Mouse (Mus musculus) ES-E14 (cell line): ENCODE data around the gene March8. TPM values are rescaled to one million over a fixed set of nuclear protein-coding genes. Genes with fewer than 3 reads are reported as not detected.
"Not testable (repeated sequence)": the region's sequence is repeated elsewhere in the genome, so short reads cannot be mapped to it uniquely, and the experiment has no call there.

ENCODE experiments used
- DNase-seq: peaks from one replicate; pipeline ENCODE4 v3.0.0-alpha.2; 2013; ENCODE audit warnings: low read depth, low spot score
- H3K27ac ChIP-seq: 2 replicates; pipeline ENCODE4 v1.5.1; 2012; ENCODE audit warnings: low read depth, mild to moderate bottlenecking, low read length, moderate library complexity, mixed read lengths; ENCODE audit not compliant: poor library complexity, insufficient read depth, severe bottlenecking
- H3K36me3 ChIP-seq: 2 replicates; pipeline ENCODE4 v1.6.1; 2012; ENCODE audit warnings: mild to moderate bottlenecking, low read length, moderate library complexity, mixed read lengths; ENCODE audit not compliant: control insufficient read depth, poor library complexity, insufficient read depth, severe bottlenecking
- H3K4me1 ChIP-seq, 2 experiments: fragments of 150-350 bp in 1 of 2; sonication (generic) in 1 of 2; 2 replicates each; pipeline ENCODE4 v1.6.1; 2012; ENCODE audit warnings: low read length in 2 of 2, mild to moderate bottlenecking in 1 of 2, mixed read lengths in 1 of 2; ENCODE audit not compliant: control insufficient read depth in 2 of 2, insufficient read depth in 2 of 2, poor library complexity in 1 of 2
- H3K4me3 ChIP-seq, 2 experiments: fragments of 150-350 bp in 1 of 2; sonication (generic) in 1 of 2; 2 replicates each; pipeline ENCODE4 v1.5.1; 2012; ENCODE audit warnings: low read length in 2 of 2, low read depth in 1 of 2, mild to moderate bottlenecking in 1 of 2, mixed read lengths in 1 of 2; ENCODE audit not compliant: insufficient read depth in 1 of 2, poor library complexity in 1 of 2, severe bottlenecking in 1 of 2
- H3K9ac ChIP-seq: 2 replicates; pipeline ENCODE4 v1.6.1; 2012; ENCODE audit warnings: low read depth, mild to moderate bottlenecking, low read length, mixed read lengths; ENCODE audit not compliant: poor library complexity, insufficient read depth, severe bottlenecking
- H3K9me3 ChIP-seq: fragments of 150-350 bp; sonication (generic); 2 replicates; pipeline ENCODE4 v1.6.1; 2012; ENCODE audit warnings: low read depth, mild to moderate bottlenecking, low read length; ENCODE audit not compliant: control insufficient read depth, insufficient read depth
- CHD2 ChIP-seq: IDR thresholded peaks from 2 replicates; pipeline ENCODE4 v1.6.1; 2014; ENCODE audit warnings: mild to moderate bottlenecking, low read depth, low read length, inconsistent platforms
- HCFC1 ChIP-seq: IDR thresholded peaks from 2 replicates; pipeline ENCODE4 v1.6.1; 2012; ENCODE audit warnings: low read length, inconsistent platforms, borderline replicate concordance; ENCODE audit not compliant: insufficient read depth
- MAFK ChIP-seq: IDR thresholded peaks from 2 replicates; pipeline ENCODE4 v1.6.1; 2014; ENCODE audit warnings: mild to moderate bottlenecking, low read depth, low read length, inconsistent platforms; ENCODE audit not compliant: insufficient read depth
- ZC3H11A ChIP-seq: IDR thresholded peaks from 2 replicates; pipeline ENCODE4 v1.6.1; 2012; ENCODE audit warnings: low read depth, mild to moderate bottlenecking, inconsistent platforms, low read length, borderline replicate concordance
- ZNF384 ChIP-seq: IDR thresholded peaks from 2 replicates; pipeline ENCODE4 v1.6.1; 2012; ENCODE audit warnings: low read depth, low read length, inconsistent platforms
- in situ Hi-C, 2 experiments: fragments of 600-800 bp; cut with MboI; formaldehyde crosslinking; loops; one replicate each; pipeline ENCODE4 v1.15.1; 2025; ENCODE audit warnings: low sequenced_read_pairs in 2 of 2, inconsistent platforms in 1 of 2; ENCODE audit not compliant: unreplicated experiment in 2 of 2
- total RNA-seq: library from RNA; depleted of rRNA; stranded (reverse); fragments of 300-350 nt; gene quantifications from 2 replicates; pipeline ENCODE4 v1.2.3, GENCODE M21; 2012

March8 gene
- total RNA-seq, 1 experiment: 17.6 TPM

DNA sequence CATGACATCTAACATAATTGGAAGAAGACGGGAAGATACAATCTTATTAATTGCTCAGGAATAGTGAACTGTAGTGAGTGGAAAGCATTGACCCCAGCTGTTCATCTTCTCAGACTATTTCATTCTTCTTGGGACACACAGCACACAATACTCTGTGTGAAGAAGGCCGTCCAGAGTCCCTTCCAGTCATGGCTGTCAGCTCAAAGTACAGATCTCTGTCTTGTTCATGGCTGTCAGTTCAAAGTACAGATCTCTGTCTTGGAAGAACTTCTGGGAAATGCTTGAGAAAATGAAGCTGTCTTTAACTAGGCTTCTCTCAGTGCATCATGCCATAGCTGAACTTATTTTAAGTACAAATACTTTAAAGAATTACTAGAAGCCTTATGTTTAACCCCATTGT lies 10.1 kb downstream of the March8 start:
- Histone ChIP-seq H3K9ac (no peak overlapping the region), H3K4me1 (peaks cover 0 to 4% of the 10 kb centered on the region in 2 experiments; a peak in 1 of 4 replicates), H3K4me3 (no peak overlapping the region), H3K27ac (no peak overlapping the region), H3K36me3 (no peaks in the 10 kb centered on the region), H3K9me3 (no peaks in the 10 kb centered on the region)
- no peak for DNase-seq
- TF ChIP-seq ZC3H11A: no peak
- TF ChIP-seq MAFK: no peak
- TF ChIP-seq ZNF384: no peak
- no peak for TF ChIP-seq HCFC1
- TF ChIP-seq CHD2: no peak
- in situ Hi-C loops: no loop called here

DNA sequence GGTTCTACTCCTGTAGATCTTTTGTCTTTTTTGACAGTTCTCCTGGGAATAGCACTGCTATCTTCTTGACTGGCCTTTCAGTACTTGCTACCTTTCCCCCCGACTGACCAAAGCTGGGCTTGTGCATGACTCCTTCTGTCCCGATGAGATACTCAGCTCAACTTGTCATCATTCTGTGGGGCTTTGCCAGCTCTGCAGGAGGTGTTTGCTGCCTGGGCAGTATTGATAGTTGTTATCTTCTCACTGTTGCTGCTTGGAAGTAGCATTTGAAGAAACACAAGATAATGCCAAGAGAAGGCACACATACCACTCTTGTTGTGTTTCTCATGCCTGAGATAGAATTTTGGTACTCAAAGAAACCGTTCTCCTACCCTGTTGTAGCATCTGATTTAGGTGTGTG lies 12.2 kb downstream of the March8 start:
- TF ChIP-seq ZNF384 (no peak), CHD2 (no peak), MAFK (no peak), ZC3H11A (no peak), HCFC1 (no peak)
- Histone ChIP-seq H3K9ac (no peak overlapping the region), H3K27ac (no peak overlapping the region), H3K4me3 (no peak overlapping the region), H3K9me3 (no peaks in the 10 kb centered on the region), H3K36me3 (no peaks in the 10 kb centered on the region), H3K4me1 (peaks cover 0 to 10% of the 10 kb centered on the region in 2 experiments; a peak in 1 of 4 replicates)
- no peak for DNase-seq
- in situ Hi-C loops: no loop called here

DNA sequence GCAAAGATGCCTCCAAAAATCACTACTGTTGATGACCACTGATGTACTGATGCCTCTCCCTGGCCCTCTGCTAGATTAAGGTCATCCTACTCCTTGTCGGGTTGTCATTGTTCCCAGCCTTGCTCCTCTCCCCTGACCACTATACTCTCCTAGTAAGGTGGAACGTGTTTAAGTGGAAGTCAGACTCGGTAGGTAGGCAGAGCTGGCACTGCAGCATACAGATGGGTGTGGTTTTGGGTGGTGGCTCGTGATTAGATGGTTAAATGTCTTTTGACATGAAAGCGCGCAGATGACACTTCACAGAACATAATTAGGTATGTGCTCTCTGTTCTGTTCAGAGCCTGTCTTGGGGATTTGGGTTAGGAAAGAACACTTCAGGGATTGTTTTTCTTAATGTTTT lies 12.8 kb downstream of the March8 start:
- DNase-seq: no peak
- TF ChIP-seq HCFC1 (no peak), ZC3H11A (no peak), CHD2 (no peak), ZNF384 (no peak), MAFK (no peak)
- Histone ChIP-seq H3K9me3 (no peaks in the 10 kb centered on the region), H3K4me1 (peaks cover 0 to 12% of the 10 kb centered on the region in 2 experiments; a peak in 2 of 4 replicates), H3K36me3 (no peaks in the 10 kb centered on the region), H3K27ac (no peak overlapping the region), H3K4me3 (no peak overlapping the region), H3K9ac (no peak overlapping the region)
- in situ Hi-C loops: no loop called here

DNA sequence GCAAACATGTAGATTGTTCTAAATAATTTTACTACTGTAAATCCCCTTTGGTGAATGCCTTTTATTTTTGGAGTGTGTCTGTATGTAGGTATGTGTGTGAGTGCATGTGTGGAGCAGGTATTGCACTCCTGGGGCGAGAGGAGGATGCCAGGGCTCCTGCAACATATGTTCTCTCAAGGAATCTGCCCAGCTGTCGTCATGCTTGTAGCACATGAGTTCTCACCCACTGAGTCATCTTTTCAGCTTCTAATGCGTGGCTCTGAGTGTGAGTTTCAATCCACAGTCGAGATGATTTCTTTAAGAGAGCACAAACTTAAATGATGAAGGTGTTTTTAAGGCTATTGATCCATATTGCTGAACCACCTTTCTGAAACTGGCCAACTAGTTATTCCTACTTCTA lies 13.7 kb downstream of the March8 start:
- TF ChIP-seq MAFK (no peak), CHD2 (no peak), HCFC1 (no peak), ZC3H11A (no peak), ZNF384 (no peak)

DNA sequence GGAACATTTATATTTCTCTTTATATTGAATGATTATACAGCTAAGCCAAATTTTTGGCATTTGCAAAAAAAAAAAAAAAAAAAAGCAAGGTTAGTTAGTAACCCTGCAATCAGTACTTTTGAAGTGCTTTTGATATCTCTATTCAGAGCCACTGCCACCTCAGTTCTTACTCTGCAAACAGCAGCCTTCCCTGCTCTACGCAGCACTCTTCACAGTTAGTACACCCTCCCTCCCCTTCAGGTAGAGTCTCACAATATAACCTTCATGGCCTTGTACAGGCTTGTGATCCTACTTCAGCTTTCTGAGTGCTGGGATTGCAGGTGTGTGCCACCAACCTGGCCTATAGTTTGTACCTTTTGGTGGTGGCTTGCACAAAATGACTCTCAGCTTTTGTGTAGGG lies 15.6 kb downstream of the March8 start:
- in situ Hi-C loops: no loop called here
- no peaks in the 10 kb centered on the region for H3K9me3 ChIP-seq

More for the DNA sequence above, 13.7 kb downstream of the March8 start:
- H3K27ac ChIP-seq: no peak overlapping the region
- H3K9ac ChIP-seq: no peak overlapping the region
- no peaks in the 10 kb centered on the region for H3K36me3 ChIP-seq
- no peak overlapping the region for H3K4me3 ChIP-seq
- in situ Hi-C loops: no loop called here
- peaks cover 0 to 14% of the 10 kb centered on the region in 2 experiments; a peak in 2 of 4 replicates for H3K4me1 ChIP-seq
- DNase-seq: no peak
- H3K9me3 ChIP-seq: no peaks in the 10 kb centered on the region

DNA sequence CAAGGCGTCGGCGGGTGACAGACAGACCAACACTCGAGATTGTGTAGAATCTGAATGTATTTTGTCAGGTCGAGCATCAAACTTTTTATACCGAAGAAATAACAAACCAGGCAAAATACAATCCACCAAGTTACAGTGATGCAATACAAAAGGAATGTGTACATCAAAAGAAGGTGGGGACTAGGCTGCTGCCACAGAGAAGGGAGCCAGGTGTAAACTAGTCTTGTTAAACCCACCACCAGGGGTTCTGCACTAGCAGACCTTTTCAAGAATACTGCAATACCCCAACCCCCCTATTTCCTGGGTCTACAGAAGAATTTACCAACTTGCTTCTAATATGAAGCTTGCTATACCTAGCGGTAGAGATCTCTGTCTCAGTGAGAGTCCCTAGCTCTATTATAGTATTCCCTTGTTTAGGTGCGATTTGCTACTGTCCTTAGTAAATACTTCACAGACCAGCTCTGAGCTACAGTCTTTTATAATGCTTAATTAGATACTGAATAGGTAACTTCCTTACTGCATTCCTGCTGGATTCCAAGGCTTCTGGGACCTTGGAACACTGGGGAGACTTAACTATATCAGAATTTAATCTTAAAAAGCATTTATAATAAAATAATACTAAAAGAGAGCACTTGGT lies 18.6 kb downstream of the March8 start:
- H3K9me3 ChIP-seq, in situ Hi-C loops, H3K9ac ChIP-seq, H3K36me3 ChIP-seq, H3K4me3 ChIP-seq: not testable (repeated sequence)
- Histone ChIP-seq H3K4me1 (peaks cover 0 to 24% of the 10 kb centered on the region in 2 experiments; a peak in 2 of 4 replicates), H3K27ac (peak overlapping the region; percentile 68; the same call in 1 of the 2 replicates)
- peak; percentile 35 for DNase-seq

More for the DNA sequence above, 15.6 kb downstream of the March8 start:
- TF ChIP-seq MAFK (no peak), CHD2 (no peak), ZC3H11A (no peak), ZNF384 (no peak), HCFC1 (no peak)
- no peak overlapping the region for H3K4me3 ChIP-seq
- no peaks in the 10 kb centered on the region for H3K36me3 ChIP-seq
- no peak for DNase-seq
- H3K9ac ChIP-seq: no peak overlapping the region
- H3K27ac ChIP-seq: no peak overlapping the region
- peaks cover 0 to 21% of the 10 kb centered on the region in 2 experiments; a peak in 2 of 4 replicates for H3K4me1 ChIP-seq
